Mouse (Mus musculus) cerebellum, postnatal 36 days (tissue): Measurements from ENCODE around the gene Tmub2.
A peak's percentile ranks its signal among the peaks of the same experiment; 100 is the strongest.
"Not testable (repeated sequence)": the region's sequence is repeated elsewhere in the genome, so short reads cannot be mapped to it uniquely, and the experiment has no call there.

Experiments used
- DNase-seq, 2 experiments: peaks; one replicate each; pipeline ENCODE4 v3.0.0; 2021 to 2022; ENCODE audit warnings: mixed read lengths in 2 of 2

The Tmub2 gene

DNA sequence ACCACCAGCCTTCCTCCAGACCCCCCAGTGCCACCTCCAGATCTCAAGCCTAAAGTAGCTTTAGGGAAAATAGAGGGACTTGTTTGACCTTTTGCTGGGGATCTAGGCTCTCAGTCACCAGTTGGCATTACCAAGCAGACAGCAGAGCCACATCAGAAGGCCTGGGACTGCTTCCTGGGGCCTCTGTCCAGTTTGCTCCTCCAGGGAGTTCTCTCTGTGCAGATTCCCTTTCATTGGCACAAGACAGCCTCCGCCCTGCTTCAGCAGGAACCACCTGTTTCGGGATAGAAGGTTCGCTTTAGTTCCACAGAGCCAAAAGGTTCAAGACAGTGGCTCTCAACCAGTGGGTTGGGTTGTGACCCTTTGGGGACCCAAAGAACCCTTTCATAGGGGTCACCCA, 5.1 kb upstream of the Tmub2 start:
- DNase-seq: no peak

DNA sequence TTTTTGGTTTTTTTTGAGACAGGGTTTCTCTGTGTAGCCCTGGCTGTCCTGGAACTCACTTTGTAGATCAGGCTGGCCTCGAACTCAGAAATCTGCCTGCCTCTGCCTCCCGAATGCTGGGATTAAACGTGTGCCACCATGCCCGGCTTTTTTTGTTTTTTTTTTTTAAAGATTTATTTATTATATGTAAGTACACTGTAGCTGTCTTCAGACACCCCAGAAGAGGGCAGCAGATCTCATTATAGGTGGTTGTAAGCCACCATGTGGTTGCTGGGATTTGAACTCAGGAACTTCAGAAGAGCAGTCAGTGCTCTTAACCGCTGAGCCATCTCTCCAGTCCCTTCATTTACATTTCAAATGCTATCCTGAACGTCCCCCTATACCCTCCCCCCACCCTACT, 4.5 kb upstream of the Tmub2 start:
- not testable (repeated sequence) for DNase-seq

DNA sequence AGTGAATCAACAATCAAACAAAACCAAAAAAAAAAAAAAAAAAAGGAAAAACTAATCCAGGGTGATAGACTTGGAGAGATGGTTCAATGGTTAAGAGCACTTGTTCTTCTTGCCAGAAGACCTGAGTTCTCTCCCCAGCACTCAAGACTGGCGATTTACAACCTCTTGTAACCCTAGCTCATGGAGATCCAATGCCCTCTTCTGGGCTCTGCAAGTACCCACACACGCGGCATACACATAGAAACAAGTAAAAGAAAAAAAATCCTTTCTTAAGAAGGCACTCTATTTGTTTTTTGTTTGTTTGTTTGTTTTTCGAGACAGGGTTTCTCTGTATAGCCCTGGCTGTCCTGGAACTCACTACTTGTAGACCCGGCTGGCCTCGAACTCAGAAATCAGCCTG, 809 bp upstream of the Tmub2 start:
- no peak for DNase-seq

DNA sequence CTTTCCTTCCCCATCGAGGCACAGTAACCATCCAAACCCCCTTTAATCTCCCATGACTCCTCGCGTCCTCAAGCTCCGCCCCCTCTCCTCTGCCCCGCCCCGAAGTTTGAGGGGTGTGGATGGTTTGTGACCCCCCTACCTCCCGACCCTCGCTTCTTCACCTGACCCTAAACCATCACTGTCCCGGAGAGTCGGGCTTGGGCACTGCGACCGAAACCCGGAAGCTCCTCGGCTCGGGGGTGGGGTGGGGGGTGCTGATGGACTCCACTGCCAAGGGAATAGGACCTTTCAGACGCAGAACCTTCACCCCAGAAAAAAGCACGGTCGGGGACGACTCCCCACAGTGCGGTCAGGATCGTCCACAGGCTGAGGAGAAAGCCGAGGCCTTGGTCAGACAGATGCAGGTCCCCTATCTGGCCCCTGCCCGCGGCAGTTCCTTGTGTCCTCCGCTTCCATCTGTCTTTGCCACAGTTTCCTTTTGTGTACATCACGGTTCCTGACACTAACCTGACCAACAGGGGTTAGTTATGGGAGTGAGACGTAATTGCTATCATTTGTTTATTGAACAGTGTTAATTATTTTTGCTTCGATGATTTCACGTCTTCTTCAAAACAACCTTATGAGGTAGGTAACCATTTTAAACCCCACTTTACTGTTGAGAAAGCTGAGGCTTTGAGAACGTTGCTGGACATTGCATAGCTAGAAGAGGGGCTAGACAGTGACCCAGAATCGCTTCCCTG, 534 bp downstream of the Tmub2 start:
- no peak for DNase-seq

DNA sequence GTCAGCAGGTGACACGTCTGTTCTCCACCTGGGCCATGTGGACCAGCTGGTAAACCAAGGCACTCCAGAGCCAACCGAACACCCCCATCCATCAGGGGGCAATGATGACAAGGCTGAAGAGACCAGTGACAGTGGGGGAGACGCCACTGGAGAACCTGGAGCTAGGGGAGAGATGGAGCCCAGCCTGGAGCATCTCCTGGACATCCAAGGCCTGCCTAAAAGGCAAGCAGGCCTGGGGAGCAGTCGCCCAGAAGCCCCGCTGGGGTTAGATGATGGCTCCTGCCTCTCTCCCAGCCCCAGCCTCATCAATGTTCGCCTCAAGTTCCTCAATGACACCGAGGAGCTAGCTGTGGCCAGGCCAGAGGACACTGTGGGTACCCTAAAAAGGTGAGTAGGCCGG, 2.8 kb downstream of the Tmub2 start:
- no peak for DNase-seq

DNA sequence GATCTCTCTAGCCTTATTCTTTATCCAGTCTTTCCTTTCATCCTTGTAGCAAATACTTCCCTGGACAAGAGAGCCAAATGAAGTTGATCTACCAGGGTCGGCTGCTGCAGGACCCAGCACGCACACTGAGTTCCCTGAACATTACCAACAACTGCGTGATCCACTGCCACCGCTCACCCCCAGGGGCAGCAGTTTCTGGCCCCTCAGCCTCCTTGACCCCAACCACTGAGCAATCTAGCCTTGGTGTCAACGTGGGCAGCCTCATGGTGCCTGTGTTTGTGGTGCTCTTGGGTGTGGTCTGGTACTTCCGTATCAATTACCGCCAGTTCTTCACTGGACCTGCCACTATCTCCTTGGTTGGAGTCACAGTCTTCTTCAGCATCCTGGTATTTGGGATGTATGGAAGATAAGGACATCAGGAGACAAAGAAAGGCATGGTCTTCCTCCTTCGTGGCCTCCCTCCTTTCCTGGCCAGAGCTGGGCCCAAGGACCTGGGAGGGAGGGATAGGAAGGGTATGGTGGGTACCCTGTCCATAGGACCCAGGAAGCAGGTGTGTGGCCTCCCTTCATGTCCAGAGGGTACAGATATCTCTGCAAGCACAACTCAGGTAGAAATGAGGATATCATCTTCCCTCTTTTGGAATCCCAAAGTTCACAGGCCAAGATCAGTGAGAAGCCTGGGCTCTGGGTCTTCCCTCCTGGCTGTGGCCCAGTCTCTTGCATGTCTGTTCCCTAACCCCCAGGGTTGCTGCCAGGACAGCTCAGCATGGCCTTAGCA, 3.5 kb downstream of the Tmub2 start:
- DNase-seq: no peak

DNA sequence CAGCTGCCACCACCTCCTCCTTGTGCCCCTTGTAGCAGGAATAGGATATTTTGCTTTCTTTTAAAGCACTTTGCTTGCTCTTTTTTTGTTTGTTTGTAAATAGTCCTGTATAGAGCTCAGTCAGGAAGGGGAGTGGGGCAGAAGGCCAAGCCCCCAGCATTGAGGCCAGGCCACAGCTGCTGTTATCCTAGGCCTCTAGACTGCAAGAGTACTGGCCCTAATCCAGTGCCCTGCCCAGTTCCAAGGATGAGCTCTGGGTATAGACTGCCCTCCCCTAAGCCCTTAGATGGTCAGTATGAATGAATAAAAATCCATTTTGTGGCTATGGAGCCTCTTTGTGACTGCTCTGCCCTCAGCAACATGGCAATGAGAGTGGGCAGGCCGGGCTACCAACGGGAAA, 4.2 kb downstream of the Tmub2 start:
- DNase-seq: no peak

DNA sequence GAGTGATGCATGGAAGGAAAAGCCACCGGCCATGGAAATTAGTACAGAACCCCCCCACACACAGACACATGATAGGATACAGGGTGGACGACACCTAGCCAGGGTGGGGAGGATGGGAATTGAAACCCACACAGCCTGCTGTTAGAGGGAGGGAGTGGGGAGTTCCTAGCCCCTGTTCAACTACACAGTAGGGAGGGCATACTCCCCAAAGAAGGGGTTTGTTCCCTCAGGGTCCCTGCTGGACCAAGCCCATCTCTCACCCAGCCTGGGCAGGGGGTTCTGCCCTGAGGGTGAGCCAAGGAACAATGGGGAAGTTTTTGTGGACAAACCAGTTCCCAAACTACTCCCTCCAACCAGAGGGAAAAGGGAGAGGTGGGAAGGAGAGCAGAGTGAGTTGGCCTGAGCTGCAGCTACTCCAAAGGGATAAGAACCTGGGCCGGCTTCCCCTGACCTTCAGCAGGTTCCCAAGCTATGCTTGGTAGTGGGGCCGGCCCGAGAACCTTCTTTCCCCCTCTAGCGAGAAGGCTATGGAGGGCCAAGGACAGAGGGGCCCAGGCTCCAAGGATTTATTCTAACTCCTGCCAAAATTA, 4.9 kb downstream of the Tmub2 start:
- no peak for DNase-seq

DNA sequence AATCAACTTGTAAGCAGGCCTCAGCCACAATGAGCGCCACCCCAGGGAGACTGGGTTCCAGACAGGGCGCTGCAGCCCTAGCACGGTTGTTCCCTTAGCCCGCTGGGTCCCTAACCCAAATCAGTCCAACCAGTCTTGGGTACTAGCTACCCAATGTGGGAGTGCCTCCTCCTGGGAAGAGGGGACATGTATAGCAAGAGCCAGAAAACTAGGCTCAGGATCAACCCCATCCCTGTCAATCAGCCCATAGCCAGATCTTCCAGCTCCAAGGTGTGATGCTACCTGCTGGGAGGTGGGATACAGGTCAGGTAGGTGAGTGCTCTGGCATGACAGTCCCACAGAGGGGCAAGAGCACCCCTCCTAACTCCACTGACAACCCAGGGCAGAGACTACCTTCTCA, 5.4 kb downstream of the Tmub2 start:
- no peak for DNase-seq

DNA sequence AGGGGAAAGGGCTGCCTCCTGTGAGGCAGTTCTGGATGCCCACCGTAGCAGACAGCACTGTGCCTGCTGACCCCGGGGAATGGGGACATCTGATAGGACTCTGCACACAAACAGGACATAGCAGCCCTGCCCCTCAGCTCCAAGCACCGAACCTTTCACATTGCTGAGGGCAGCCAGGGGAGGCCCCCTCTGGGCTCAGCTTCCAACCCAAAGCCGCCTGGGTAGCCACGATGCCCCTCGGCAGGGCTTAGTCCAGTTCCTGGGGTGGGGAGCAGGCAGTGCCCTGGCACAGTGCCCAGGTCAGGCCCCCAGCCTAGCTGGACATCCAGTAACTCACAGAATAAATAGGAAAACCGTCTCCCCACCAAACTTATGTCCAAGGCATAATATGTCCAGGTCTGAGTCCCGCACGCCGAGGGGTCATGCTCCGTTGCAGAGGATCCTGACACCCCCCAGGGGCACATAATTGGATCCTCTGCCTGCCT, 6.4 kb downstream of the Tmub2 start:
- no peak for DNase-seq

DNA sequence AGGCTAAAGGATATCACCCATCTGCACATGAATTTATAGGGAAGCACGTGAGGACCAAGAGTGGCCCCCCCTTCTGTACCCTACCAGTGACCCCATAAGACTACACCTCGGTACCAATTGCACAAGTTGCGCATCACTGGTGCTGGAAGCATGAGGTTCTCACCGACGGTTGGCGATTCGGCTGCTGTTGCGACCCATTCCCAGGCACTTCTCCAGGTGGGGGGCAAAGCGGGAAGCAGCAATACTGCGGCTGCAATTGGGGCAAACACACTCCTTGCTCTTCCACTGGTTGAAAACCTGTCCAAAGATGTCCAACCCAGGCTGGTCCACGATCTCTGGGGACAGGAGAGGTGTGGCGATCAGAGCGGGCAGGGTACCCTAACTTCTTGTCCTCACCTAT, 9.2 kb downstream of the Tmub2 start:
- no peak for DNase-seq

DNA sequence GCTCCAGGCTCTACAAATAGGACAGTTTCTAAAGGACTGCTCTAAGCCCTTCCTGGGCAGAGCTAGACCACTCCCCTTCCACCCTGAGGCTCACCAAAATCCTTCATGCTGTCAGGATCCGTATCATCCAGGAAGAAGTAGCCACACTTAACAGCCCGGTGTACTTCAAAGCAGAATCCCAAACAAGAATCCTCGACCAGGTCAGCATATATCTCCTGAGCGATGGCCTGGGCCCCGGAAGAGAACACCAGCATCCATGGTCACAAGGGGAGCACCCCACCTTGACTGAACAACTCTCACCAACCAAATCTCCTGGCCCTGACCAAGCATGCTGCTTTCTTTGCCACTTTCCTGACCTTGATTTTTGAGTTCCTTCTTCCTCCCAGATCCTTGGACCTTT, 9.7 kb downstream of the Tmub2 start:
- DNase-seq: no peak

DNA sequence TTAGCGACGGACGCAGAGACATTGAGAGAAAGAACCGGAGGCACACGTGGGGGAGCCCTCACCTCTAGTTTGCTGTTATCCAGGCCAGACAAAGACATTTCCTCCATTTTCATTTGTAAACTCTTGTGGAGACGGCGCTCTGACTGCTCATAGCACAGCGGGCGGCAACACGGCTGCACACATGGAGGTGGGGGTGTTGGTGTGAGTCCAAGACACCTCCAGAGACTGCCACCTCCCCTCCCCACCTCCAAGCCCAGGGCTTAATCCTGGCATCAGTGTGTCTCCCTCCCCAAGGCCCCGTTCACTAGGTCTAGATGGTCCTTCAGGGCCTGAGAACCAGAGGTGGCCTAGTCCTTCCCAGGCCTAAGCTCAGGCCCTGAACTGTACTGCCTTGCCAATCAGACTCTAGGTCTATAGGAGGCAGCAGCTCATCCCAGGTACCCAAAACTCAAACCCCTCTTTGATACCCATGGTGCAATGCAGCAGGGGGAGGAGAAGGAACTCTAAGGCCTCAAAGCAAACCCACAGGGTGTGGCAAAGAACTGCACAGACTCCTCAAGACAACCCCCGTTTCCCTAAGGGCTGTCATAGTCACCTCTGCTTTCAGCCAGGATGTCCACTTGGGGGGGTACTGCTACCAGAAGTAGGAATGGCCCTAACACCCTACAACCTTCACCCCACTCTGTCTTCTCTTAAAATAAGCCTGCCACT, 10.3 kb downstream of the Tmub2 start:
- DNase-seq: peak in 1 of 2 experiments; percentile 36

DNA sequence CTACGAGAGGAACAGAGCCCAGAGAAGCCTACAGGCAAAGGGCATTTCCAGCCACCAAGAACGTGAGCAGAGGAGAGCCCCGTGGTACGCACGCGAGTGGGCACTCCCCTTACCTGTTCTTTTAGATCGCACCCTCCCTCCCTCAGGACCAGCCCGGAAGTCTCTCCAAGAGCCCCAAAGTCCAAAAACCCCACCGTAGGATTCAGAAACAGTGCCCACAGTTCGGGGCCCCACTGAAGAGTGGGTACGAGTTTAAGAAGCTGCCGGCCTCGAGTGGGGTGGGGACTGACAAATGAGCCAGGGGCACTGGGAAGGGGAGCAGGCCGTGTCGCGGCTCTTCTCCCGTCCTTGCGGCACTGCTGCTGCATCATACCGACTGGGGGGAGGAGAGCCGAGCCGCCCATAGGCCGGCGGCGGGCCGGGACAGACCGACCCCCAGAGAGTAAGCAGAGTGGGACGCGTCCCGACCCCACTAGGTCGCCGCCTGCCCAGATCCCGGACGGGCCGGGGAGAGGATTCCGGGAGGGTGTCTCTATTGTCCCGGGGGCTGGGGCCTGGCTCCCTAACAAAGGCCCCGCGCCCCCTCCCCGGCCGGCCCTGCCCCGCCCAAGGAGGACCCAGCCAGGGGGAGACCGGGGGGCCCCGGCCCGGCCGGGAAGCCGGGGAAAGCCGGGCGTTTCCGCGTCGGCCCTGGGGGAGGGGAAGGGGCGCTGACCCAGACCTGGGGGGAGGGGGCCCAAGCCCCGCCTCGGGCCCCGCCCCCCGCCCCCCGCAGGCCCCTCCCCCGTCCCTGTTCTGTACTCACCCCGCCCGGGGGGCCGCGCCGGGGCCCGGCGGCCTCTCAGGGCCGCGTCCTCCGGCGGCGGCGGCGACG, 11.1 kb downstream of the Tmub2 start:
- peak in 1 of 2 experiments; percentile 41 for DNase-seq

DNA sequence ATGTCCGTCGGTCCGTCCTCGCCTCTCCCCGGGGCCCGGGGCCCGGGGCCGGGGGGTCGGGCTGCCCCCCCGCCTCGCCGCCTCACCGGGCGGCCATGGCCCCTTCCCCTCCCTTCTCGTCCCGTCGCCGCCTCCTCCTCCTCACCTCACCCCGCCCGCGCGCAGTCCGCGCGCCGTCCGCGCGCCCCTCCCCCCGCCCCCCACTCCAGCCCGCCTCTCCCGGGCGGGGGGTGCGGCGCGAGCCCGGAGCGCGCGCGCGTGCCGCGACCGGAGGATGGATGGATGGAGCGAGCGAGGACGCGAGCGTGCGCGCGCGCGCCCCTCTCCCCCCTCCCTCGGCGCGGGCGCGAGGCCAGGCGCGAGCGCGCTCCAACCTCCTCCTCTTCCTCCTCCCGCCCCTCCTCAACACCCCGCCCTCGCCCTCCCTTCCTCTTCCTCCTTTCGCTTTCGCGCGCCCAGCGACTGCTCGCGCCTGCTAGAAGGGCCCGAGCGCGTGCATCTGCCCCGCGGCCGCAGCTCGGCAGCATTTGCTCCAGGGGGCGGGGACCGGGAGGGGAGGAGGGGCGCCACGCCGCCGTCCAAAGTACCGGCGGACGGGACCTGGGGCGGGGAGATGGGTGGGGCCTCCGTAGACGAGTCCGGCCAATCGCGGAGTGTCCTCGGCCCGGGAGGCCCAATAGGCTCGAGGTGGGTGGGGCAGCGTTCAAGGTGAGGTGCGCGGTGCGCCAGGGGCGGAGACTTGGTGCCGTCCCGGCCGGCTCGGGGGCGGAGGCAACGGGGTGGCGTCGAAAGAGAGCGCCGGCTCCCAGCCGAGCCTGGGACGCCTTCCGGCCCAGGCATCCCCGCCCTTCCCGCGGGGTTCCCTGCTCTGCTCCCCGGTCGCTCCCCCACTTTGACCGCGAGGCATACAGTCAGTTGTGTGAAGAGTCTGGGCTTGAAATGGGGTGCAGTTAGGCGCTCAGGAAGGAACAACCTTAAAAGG, 12.1 kb downstream of the Tmub2 start, which contains the start of gene Atxn7l3:
Gene Atxn7l3, minus strand, starts transcription at position 141 of the 982 bp plus-strand sequence.
- peak; percentile 95 to 99 for DNase-seq

DNA sequence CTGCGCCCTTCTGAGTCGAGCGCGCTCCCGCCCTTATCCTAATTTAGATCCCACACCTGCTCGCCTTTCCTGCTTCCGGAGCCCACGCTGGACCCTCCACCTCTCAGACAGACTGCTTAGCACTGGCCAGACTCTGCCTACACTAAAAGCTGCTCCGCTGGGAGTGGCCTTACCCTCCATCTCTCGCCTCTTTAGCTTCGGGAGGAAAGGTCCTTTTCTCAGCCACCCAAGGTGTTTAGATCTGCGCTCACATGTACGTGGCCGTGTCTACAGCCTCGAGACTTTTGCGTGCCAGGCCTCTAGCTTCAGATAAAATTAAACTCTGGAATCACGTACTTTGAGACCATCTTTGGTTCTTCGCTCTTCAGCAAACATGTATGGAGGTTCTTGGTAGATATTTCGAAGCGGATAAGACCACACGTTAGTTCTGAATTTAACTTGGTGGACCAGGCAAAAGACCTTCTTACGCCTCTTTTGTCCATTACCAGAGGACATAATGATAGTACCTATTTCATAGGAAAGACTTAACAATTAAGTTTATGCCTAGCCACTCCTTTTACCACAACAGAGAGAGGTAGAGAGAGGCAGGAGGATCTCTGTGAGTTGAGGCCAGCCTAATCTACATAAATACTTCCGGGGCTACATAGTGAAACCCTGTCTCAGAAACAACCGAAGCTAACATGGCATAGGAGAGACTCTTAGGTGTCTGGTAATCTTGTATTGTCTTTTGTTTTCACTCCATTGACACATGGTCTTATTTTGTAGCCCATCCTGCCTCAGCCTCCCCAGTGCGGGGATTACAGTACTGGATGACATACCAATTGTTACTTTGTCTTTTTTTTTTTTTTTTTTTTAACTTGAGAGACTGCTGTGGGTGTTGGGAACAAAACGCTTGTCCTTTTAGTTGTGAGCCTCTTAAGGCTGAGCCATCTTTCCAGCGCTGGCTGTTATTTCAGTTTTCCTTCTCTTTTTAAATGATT, 13.1 kb downstream of the Tmub2 start:
- no peak for DNase-seq

DNA sequence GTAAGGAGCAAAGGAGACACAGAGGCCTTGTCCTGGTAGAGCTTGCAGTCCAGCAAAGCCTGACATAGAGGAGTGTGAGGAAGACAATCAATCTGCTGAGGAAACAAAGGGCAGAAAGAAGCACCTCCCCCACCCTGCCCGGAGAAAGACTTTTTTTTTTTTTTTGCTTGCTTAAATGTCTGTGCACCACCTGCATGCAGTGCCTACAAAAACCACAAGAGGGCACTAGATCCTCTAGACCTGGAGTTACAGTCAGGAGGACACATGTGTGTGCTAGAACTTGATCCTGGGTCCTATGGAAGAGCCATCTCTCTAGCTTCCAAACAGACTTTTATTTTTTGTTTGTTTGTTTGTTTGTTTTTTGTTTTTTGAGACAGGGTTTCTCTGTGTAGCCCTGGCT, 15.1 kb downstream of the Tmub2 start:
- peak; percentile 60 to 71 for DNase-seq

DNA sequence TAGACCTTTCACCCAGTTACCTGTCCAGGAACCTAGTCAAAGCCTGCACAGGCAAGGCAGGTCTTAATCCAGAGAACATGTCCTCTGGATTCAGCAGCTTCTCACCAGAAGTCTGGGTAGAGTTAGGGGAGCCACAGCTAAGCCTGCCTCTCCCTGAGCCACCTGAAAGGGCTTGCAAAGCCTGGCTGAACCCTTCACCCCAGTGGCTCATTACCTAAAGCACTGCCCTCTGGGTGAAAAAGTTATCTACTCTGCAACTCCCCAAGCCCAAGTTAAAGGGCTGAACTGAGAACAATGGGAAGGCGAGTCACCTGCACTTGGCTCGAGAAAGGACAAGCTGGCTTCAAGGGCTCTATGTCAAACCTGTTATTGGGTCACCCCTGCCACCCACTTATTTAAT, 19.4 kb downstream of the Tmub2 start:
- no peak for DNase-seq

DNA sequence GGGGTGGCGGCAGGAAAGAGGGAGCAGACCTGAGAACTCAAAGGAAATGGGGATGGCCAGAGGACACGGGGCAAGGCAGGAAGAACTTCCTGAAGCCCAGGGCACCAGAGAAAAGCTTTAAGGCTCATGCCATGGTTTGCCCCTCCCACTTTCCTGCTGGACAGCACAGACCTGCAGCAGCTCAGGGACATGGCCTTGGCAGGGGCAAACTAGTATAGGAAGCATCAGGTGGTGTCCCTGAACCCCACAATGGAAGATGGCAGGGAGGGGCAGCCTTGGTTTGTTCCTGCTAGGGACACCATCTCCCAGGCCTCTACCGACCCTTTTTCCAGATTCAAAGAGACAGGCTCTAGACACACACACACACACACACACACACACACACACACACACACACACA, 20.6 kb downstream of the Tmub2 start:
- no peak for DNase-seq

DNA sequence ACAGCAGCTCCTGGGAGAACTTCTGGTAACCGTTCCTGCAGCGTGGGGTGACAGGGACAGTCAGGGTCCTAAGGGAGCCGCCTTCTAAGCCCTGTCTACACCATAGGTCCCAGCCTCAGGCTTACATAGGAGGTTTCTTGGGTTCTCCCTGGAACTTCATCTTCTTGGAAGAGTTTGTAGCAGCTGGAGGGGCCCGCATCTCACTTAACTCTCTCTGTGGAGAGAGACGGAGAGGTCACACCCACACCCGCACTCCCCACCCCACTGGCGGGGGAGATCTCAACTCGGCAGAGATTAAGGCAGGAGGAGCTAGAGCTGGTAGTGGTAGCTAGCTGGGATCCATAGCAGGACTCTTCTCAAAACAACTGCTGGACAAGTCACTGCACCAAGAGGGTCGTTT, 23.4 kb downstream of the Tmub2 start:
- DNase-seq: no peak
